Mouse (Mus musculus) forebrain, embryonic 12.5 days (tissue): ENCODE data around the gene Fpgs. TPM values are rescaled to one million over a fixed set of nuclear protein-coding genes. Genes with fewer than 3 reads are reported as not detected.

Experiments
- ATAC-seq: fragments of 200-750 bp; cut with Nextera tagmentation; 2 replicates; pipeline ENCODE4 v1.8.0; 2017; ENCODE audit warnings: moderate TSS enrichment; ENCODE audit not compliant: low FRiP score
- H3K27ac ChIP-seq: fragments of 300-500 bp; sonication (generic); 2 replicates; pipeline ENCODE4 v1.5.1; 2016; ENCODE audit warnings: mild to moderate bottlenecking
- H3K27me3 ChIP-seq: fragments of 300-500 bp; sonication (generic); 2 replicates; pipeline ENCODE4 v1.6.1; 2016; ENCODE audit warnings: mild to moderate bottlenecking
- H3K36me3 ChIP-seq: fragments of 300-500 bp; sonication (generic); replicated peaks from 2 replicates; pipeline ENCODE4 v1.6.1; 2016; ENCODE audit warnings: mild to moderate bottlenecking
- H3K4me1 ChIP-seq: fragments of 300-500 bp; sonication (generic); 2 replicates; pipeline ENCODE4 v1.6.1; 2016
- H3K4me2 ChIP-seq: fragments of 300-500 bp; sonication (generic); 2 replicates; pipeline ENCODE4 v1.6.1; 2016; ENCODE audit warnings: mild to moderate bottlenecking, moderate library complexity
- H3K4me3 ChIP-seq: fragments of 300-500 bp; sonication (generic); replicated peaks from 2 replicates; pipeline ENCODE4 v1.5.1; 2016; ENCODE audit warnings: mild to moderate bottlenecking
- H3K9ac ChIP-seq: fragments of 300-500 bp; sonication (generic); 2 replicates; pipeline ENCODE4 v1.6.1; 2016; ENCODE audit warnings: mild to moderate bottlenecking
- H3K9me3 ChIP-seq: fragments of 300-500 bp; sonication (generic); 2 replicates; pipeline ENCODE4 v1.6.1; 2016
- WGBS: fragments of 180-500 bp; shearing (Covaris S2); methylation state at CpG from one replicate; pipeline ENCODE4 v1.1.7; 2016; 5-methylcytosine and 5-hydroxymethylcytosine counted together
- polyA plus RNA-seq: library from polyadenylated mRNA; unstranded; fragments of >200 nt; fragmentation: Nextera tagmentation; extraction: Ambion mirVana; gene quantifications from 2 replicates; pipeline ENCODE4 v1.2.1, GENCODE M21; 2016

The Fpgs gene
- polyA plus RNA-seq, 1 experiment from 2014 or later, result 16.4 TPM

DNA sequence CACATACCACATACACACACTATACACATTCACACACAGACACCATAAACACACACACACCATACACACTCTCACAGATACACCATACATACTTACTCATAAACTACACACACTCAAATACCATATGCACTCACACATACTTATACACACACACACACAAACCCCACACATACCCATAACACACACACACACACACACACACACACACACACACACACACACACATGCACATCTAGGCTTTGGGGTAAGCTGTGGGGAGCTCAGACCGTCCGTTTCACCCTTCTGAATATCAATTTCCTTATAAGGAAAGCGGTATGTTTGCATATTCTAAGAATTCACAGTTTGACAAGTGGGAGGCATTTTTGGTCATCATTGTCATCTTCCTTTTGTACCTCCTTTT is 18.6 kb upstream of the Fpgs start:
- WGBS, result 77% methylated on average over 3 of the region's 3 CpGs
- ATAC-seq, result no peak
- no peak overlapping the region for H3K27ac ChIP-seq
- no peak overlapping the region for H3K4me3 ChIP-seq
- no peak overlapping the region for H3K9ac ChIP-seq
- H3K27me3 ChIP-seq, result no peaks in the 10 kb centered on the region
- H3K4me2 ChIP-seq, result no peak overlapping the region
- H3K36me3 ChIP-seq, result no peaks in the 10 kb centered on the region
- peaks cover 21% of the 10 kb centered on the region for H3K4me1 ChIP-seq
- H3K9me3 ChIP-seq, result no peaks in the 10 kb centered on the region

DNA sequence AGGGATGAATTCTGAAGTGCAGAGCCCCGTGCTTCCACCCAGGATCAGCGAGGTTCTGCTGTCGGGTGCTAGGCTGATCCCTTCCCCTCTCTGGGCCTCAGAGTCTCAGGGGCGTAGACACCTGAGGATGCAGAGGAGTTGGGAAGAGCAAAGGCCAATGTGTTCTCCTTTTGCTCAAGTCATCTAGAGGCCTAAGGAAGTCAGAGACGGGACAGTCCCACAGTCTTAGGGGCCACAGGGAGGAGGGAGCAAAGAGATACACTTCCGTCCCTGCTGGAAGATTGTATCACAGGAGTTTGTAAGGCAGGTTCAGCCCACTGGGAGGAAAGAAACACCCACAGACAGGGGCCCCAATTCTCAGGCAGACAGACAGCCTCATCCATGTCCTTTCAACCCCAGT is 18.1 kb upstream of the Fpgs start:
- ATAC-seq, result no peak
- peaks cover 16% of the 10 kb centered on the region for H3K4me1 ChIP-seq
- H3K27ac ChIP-seq, result no peak overlapping the region
- no peaks in the 10 kb centered on the region for H3K36me3 ChIP-seq
- 56% methylated on average over 6 of the region's 6 CpGs for WGBS
- no peak overlapping the region for H3K4me3 ChIP-seq
- H3K9me3 ChIP-seq, result no peaks in the 10 kb centered on the region
- no peak overlapping the region for H3K4me2 ChIP-seq
- H3K9ac ChIP-seq, result no peak overlapping the region
- H3K27me3 ChIP-seq, result no peaks in the 10 kb centered on the region

DNA sequence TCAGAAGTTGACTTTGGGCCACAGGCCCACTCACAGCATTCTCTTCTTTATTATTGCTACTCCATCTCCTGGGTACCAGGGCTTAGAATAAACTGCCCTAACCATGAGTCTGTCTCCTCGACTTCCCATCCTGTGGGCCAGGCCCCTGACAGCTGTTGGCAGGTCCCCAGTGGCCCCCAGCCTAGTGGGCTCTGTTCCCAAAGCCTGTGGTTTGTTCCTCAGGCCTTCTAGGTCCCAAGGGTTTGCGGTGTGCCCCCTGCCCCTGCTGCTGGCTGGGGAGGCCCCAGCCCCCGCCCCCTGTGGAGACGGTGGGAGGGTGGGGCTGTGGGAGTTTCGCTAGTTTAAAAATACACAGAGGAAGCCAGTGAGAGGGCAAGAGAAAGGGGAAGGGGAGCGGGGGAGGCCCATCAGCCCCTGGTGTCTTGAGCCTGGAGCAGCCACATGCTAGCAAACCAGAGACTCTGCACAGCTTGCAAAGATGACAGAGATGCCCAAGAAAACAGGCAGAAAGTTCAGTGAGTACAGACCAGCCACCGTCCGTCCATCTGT is 16.8 kb upstream of the Fpgs start, which contains the start of gene Sh2d3c:
Gene Sh2d3c (plus strand): TSS at position 375 of the 549 bp plus-strand sequence.
- no peak within 1 kb of the TSS for H3K9ac ChIP-seq
- 58% methylated on average over 8 of the region's 8 CpGs for WGBS

DNA sequence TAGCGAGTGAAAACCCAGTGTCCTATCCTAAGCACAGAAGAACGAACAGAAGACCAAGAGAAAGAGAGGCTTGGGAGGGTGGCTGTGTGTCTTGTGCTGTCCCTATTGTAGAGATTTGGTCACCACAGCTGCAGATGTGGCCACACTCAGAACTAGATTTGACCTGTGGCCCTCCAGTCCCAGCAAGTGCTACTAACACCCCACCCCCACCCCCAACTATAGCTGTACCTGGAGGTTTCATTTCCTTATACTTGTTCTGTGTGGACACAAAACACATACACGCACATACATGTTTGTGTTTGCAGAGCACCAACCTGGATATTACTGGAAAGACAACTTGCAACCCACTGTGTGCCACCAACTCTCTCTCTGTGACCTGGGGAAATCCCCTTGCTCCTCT is 16.1 kb upstream of the Fpgs start:
- no peaks in the 10 kb centered on the region for H3K27me3 ChIP-seq
- no peaks in the 10 kb centered on the region for H3K9me3 ChIP-seq
- H3K27ac ChIP-seq, result no peak overlapping the region
- no peak for ATAC-seq
- no peaks in the 10 kb centered on the region for H3K36me3 ChIP-seq
- H3K4me2 ChIP-seq, result no peak overlapping the region
- H3K4me1 ChIP-seq, result peaks cover 15% of the 10 kb centered on the region
- no peak overlapping the region for H3K4me3 ChIP-seq
- no peak overlapping the region for H3K9ac ChIP-seq
- 89% methylated on average over 3 of the region's 3 CpGs for WGBS

More for the DNA sequence above, 16.8 kb upstream of the Fpgs start, which contains the start of gene Sh2d3c:
- ATAC-seq, result no peak
- Histone ChIP-seq H3K9me3 (no peaks in the 10 kb centered on the region), H3K27me3 (no peaks in the 10 kb centered on the region), H3K36me3 (no peaks in the 10 kb centered on the region), H3K4me1 (peaks cover 15% of the 10 kb centered on the region), H3K4me2 (no peak within 1 kb of the TSS), H3K27ac (no peak within 1 kb of the TSS), H3K4me3 (no peak within 1 kb of the TSS)

DNA sequence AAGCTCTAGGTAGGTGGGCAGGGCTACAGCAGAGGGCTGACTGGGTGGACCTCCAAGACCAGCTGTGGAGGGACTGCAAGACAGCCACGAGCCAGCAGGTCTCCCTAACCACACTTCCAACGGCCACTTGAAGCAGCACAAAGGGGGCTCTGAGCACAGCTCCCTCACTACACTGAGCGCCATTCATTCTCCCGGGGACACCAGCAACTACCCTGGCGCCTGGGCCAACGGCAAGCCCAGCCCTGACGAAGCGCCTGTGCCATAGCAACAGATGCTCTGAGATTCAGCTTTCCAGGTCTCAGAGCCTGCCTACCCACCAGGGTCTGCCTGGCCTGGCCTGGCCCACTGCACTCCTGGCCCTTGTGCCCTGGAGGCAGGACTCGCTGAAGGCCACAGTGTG is 14.8 kb upstream of the Fpgs start:
- WGBS, result 45% methylated on average over 9 of the region's 9 CpGs
- Histone ChIP-seq H3K4me3 (no peak overlapping the region), H3K4me2 (no peak overlapping the region), H3K9me3 (no peaks in the 10 kb centered on the region), H3K27me3 (no peaks in the 10 kb centered on the region), H3K27ac (peak overlapping the region; percentile 53; the same call in 1 of the 2 replicates), H3K36me3 (no peaks in the 10 kb centered on the region), H3K4me1 (peaks cover 21% of the 10 kb centered on the region), H3K9ac (no peak overlapping the region)
- ATAC-seq, result no peak

DNA sequence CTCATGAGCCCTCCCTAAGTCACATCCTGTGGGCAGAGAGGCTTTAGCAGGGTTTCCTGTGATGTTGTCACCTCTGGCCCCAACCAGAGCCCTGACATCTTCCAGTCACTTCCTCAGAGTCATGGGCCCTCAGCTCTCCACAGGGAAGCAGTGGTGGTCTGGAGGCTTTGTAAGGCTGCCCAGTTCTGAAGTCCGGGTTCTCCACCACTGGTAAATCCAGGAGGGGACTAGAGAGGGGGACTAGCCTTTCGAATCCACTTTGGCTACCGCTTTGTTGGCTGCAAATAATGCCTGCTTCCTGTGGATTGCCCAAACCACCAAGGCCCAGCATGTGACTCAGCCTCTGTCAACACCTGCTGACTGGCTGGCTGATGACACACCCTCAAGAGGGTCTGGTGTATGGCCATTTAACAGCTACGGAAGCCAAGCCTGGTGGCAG is 11.1 kb upstream of the Fpgs start:
- Histone ChIP-seq H3K9me3 (no peaks in the 10 kb centered on the region), H3K4me3 (no peak overlapping the region), H3K27ac (no peak overlapping the region), H3K4me2 (no peak overlapping the region), H3K9ac (no peak overlapping the region), H3K36me3 (peaks cover 8% of the 10 kb centered on the region), H3K27me3 (no peaks in the 10 kb centered on the region), H3K4me1 (peaks cover 30% of the 10 kb centered on the region)
- ATAC-seq, result no peak
- WGBS, result 77% methylated on average over 4 of the region's 4 CpGs

DNA sequence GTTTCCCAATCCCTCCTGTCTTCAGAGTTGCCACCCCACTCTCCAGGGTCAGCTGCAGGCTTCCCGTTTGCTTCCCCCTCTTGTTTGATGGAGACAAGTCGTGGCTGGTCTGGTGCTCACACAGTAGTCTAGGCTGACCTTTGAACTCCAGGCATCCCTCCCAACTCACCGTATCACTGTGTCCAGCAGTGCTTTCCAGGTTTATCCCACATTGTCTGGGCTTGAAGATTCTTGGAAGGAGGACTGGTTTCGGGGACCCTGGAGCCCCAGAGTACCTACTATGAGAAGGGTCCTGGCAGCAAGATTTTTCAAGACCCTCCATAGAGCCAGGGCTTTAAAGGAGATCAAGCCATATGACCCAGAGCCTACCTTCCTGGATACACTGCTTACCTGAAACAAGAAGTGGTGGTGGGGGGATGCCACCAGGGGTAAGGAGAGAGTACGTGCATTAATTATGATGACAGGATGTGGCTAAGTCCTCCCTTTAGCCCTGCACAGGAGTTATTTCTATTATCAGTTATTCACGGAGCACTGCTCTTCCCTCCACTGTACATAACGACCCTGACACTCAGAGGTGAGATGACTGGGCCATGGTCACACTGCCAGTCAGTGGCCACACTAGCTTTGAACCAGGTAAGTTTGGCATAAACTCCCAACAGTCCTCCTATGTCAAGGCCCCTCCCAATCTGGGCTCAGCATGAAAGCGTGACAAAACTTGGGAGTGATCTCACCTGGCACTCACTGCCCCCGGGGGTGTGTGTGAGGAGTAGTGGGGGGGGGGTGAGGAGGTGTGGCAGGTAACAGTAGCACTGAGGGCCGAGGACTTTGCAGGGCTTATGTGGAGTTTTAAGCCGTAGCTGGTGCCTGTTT is 10.4 kb upstream of the Fpgs start:
- 69% methylated on average over 11 of the region's 11 CpGs for WGBS
- no peak for ATAC-seq
- H3K27ac ChIP-seq, result peak overlapping the region; percentile 99
- H3K27me3 ChIP-seq, result no peaks in the 10 kb centered on the region
- H3K4me3 ChIP-seq, result 0 out of 2 replicates have a peak overlapping the region, but pooled peaks have one; percentile 92
- H3K9me3 ChIP-seq, result no peaks in the 10 kb centered on the region
- peak overlapping the region; percentile 93; the same call in 1 of the 2 replicates for H3K9ac ChIP-seq
- H3K4me1 ChIP-seq, result peaks cover 29% of the 10 kb centered on the region
- H3K4me2 ChIP-seq, result 0 out of 2 replicates have a peak overlapping the region, but pooled peaks have one; percentile 96
- peaks cover 14% of the 10 kb centered on the region for H3K36me3 ChIP-seq

DNA sequence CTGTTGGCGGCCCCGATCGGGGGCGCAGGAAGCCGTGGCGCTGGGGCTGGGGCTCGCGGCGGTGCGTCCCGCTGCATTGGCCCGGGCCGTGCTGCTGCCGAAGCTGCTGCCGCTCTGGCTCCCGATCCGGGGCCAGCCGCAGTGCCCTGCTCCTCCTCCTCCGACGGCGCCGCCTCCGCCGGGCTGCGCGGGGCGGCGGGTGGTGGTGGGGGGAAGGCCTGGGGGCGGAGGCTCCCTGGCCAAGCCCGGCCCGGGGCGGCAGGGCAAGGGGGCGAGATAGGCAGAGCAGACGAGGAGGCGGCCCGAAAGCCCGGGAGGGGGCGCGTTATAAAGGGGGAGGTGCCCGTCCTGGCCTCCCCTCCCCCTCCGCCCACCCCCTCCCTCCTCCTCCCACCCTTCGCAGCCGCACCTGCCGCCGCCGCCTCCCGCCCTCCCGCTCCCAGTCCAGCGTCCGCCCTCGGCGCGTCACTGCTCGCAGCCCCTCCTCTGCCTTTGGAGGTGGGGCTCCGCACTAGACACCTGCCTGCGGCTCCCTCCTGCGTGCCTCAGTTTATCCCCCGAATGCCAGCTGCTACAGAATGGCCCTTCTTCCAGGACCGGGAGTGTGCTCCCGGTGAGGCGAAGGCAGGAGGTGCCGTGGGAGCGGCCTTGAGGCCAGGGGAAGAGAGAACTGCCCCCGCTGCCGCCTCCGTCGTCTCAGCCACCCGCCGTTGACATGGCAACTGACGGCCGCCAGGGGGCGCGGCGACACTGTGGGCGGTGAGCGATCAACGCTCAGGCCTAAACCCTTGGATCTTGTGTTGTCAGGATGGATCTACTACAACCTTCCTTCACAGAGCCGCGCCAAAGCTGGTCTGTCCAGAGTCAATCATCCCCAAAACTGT is 9.2 kb upstream of the Fpgs start, which contains the start of gene Cdk9:
Gene Cdk9 (minus strand): TSS at position 143 of the 884 bp plus-strand sequence.
- H3K4me3 ChIP-seq, result peak within 1 kb of the TSS; percentile 92
- peaks cover 20% of the 10 kb centered on the region for H3K4me1 ChIP-seq
- peak within 1 kb of the TSS; percentile 96 for H3K4me2 ChIP-seq
- ATAC-seq, result peak; percentile 89
- peak within 1 kb of the TSS; percentile 93 for H3K9ac ChIP-seq
- under 1% methylated on average over 58 of the region's 79 CpGs for WGBS
- peak within 1 kb of the TSS; percentile 99 for H3K27ac ChIP-seq
- H3K36me3 ChIP-seq, result peaks cover 26% of the 10 kb centered on the region
- no peaks in the 10 kb centered on the region for H3K27me3 ChIP-seq
- H3K9me3 ChIP-seq, result no peaks in the 10 kb centered on the region

DNA sequence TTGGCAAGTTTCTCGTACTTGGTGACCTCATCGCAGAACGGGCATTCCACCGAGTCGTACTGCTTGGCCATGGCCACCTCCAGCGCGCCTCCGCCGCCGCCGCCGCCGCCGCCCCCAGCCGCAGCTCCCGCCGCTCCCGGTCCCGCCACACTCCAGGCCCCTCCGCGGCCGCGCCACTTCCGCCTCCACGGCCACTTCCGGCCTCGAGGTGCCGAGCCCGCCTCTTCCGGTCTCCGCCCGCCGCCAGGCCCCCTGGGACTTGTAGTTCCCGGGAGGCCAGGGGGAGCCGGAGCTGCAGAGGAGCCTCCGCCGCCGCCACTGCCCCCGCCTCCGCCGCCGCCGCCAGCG is 8.6 kb upstream of the Fpgs start:
- peak overlapping the region; percentile 99 for H3K27ac ChIP-seq
- H3K9me3 ChIP-seq, result no peaks in the 10 kb centered on the region
- peak overlapping the region; percentile 96 for H3K4me2 ChIP-seq
- H3K36me3 ChIP-seq, result peaks cover 32% of the 10 kb centered on the region
- peak overlapping the region; percentile 93 for H3K9ac ChIP-seq
- peaks cover 20% of the 10 kb centered on the region for H3K4me1 ChIP-seq
- 0% methylated on average over 26 of the region's 44 CpGs for WGBS
- H3K27me3 ChIP-seq, result no peaks in the 10 kb centered on the region
- ATAC-seq, result peak; percentile 91
- H3K4me3 ChIP-seq, result peak overlapping the region; percentile 92

DNA sequence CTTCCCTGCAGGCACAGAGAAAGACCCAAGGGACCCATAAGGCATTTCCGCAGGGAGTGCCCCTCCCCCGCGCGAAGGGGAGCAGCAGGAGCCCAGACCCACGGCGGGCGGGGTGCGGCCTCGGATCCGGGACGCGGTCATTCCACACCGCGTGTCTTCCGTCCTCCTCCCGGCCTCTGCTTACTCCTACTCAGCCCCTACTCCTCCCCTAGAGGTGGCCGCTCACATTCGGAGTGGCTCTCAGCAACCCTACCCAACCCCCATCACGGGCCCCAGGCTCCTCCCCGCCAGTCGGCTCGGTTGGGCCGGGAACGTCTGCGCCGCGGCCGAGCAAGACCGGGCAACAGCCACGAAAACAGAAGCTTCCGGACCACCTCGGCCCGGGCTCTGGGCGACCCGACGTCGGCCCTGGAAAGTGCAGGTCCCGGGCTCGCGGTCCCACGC is 8.2 kb upstream of the Fpgs start:
- peaks cover 20% of the 10 kb centered on the region for H3K4me1 ChIP-seq
- no peaks in the 10 kb centered on the region for H3K27me3 ChIP-seq
- peak overlapping the region; percentile 99 for H3K27ac ChIP-seq
- peak overlapping the region; percentile 96 for H3K4me2 ChIP-seq
- WGBS, result under 1% methylated on average over 41 of the region's 41 CpGs
- ATAC-seq, result peak; percentile 50
- H3K4me3 ChIP-seq, result peak overlapping the region; percentile 92
- H3K36me3 ChIP-seq, result peaks cover 37% of the 10 kb centered on the region
- H3K9ac ChIP-seq, result peak overlapping the region; percentile 93
- H3K9me3 ChIP-seq, result no peaks in the 10 kb centered on the region

DNA sequence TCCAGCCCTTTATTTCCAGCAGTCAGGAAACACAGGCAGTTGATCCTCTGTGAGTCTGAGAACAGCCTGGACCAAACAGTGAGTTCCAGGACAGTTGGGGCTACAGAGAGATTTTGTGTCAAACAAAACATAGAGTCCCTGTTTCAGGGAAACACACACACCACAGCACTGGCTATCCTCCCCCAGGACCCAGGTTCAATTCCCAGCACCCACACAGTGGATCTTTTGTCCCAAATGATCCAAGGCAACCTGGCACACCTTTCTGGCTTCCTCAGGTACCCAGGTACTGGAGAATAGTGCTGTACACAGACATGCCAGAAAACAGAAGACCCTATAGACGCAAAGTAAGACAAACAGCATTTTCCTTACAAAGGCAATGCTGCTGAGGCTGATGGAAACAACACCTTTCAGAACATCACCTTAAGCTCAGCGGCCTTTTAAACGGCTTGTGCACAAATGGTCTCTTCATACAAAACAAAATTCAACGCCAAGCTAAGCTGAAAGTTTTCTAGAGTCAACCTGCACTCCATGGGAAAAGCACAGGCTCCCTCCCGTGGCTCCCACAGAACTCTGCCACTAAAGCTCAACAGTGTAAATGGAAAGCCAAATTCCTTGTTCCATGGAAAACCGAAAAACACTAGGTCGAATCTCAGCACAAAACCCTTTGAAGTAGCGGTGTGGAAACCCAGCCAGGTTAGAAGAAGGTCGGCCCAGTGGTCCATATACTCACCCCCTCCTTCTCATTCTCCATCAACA is 7.5 kb upstream of the Fpgs start:
- peak overlapping the region; percentile 93 for H3K9ac ChIP-seq
- 0 out of 2 replicates have a peak overlapping the region, but pooled peaks have one; percentile 99 for H3K27ac ChIP-seq
- no peaks in the 10 kb centered on the region for H3K9me3 ChIP-seq
- peaks cover 43% of the 10 kb centered on the region for H3K36me3 ChIP-seq
- H3K4me3 ChIP-seq, result peak overlapping the region; percentile 92
- H3K4me1 ChIP-seq, result peaks cover 20% of the 10 kb centered on the region
- 30% methylated on average over 9 of the region's 9 CpGs for WGBS
- no peaks in the 10 kb centered on the region for H3K27me3 ChIP-seq
- peak overlapping the region; percentile 96 for H3K4me2 ChIP-seq
- ATAC-seq, result no peak
